Mouse (Mus musculus): Measurements from ENCODE around the gene Dnajc6. TPM values are rescaled to one million over a fixed set of nuclear protein-coding genes. Genes with fewer than 3 reads are reported as not detected.

Dnajc6 gene
- total RNA-seq, 2 experiments from 2014 or later: 0.73 to 0.90 TPM

Other genes with a start within 250 kb of the Dnajc6 start
- 100 to 1,000 TPM; 110 to 129 TPM for gene Jak1, start 231.4 kb upstream of the Dnajc6 start, total RNA-seq (2021)
- 1 to 10 TPM; 7.4 to 8.8 TPM for gene Ak4, start 77.4 kb upstream of the Dnajc6 start, total RNA-seq (2021)
- 10 to 100 TPM; 29.7 to 31.2 TPM for gene Leprot, start 151.1 kb downstream of the Dnajc6 start, total RNA-seq (2021)
- 1 to 10 TPM; 3.1 to 7.0 TPM for gene Lepr, start 220.8 kb downstream of the Dnajc6 start, total RNA-seq (2021)